Mouse (Mus musculus): Measurements from ENCODE around the gene Eif3k. TPM values are rescaled to one million over a fixed set of nuclear protein-coding genes. Genes with fewer than 3 reads are reported as not detected.

Gene Eif3k
- 366 and 367 TPM in 2 replicates for polyA plus RNA-seq (2015; fragmentation: Nextera tagmentation; extraction: Ambion mirVana)

- 1% methylated on average over 35 of the region's 36 CpGs for WGBS
- Histone ChIP-seq H3K4me1 (replicated peaks; ENCODE audit: control insufficient read depth, insufficient read depth, low read length) (peaks cover 14% of the 10 kb centered on the region), H3K27me3 (ENCODE audit: control insufficient read depth, insufficient read depth, low read depth, low read length) (no peaks in the 10 kb centered on the region), H3K27ac (ENCODE audit: low read length) (peak within 1 kb of the TSS; percentile 91), H3K4me3 (ENCODE audit: low read length) (peak within 1 kb of the TSS; percentile 77), H3K9ac (ENCODE audit: low read length) (peak within 1 kb of the TSS; percentile 82), H3K36me3 (ENCODE audit: control insufficient read depth, insufficient read depth, low read length) (peaks cover 20% of the 10 kb centered on the region), H3K4me2 (ENCODE audit: low read depth, low read length) (peak within 1 kb of the TSS; percentile 91), H3K9me3 (ENCODE audit: control insufficient read depth, low read length) (no peaks in the 10 kb centered on the region)
- peak; percentile 96 for ATAC-seq (ENCODE audit: low read depth)
Observed at GRCm38 (mm10) chr7:28981651-28982273, at the start of gene Eif3k, which contains the start of gene Map4k1. Eif3k (minus strand) TSS chr7:28981864. Map4k1 (plus strand) TSS chr7:28982050.

- Histone ChIP-seq H3K9ac (ENCODE audit: low read length) (no peak overlapping the region), H3K4me1 (replicated peaks; ENCODE audit: control insufficient read depth, insufficient read depth, low read length) (no peaks in the 10 kb centered on the region)
Observed at GRCm38 (mm10) chr7:29029690-29030656, 48.3 kb upstream of the Eif3k start.

GRCm38 (mm10) chr7:29028761-29029160 lies 47.1 kb upstream of the Eif3k start:
- no peak for ATAC-seq (ENCODE audit: low read depth)
- Histone ChIP-seq H3K9me3 (ENCODE audit: control insufficient read depth, low read length) (no peaks in the 10 kb centered on the region), H3K4me3 (ENCODE audit: low read length) (no peak overlapping the region), H3K4me2 (ENCODE audit: low read depth, low read length) (no peak overlapping the region), H3K27me3 (ENCODE audit: control insufficient read depth, insufficient read depth, low read depth, low read length) (no peaks in the 10 kb centered on the region), H3K27ac (ENCODE audit: low read length) (no peak overlapping the region), H3K36me3 (ENCODE audit: control insufficient read depth, insufficient read depth, low read length) (no peaks in the 10 kb centered on the region), H3K9ac (ENCODE audit: low read length) (no peak overlapping the region), H3K4me1 (replicated peaks; ENCODE audit: control insufficient read depth, insufficient read depth, low read length) (no peaks in the 10 kb centered on the region)
- 79% methylated on average over 6 of the region's 6 CpGs for WGBS

More at GRCm38 (mm10) chr7:29029690-29030656, 48.3 kb upstream of the Eif3k start:
- no peak for ATAC-seq (ENCODE audit: low read depth)
- WGBS, result 77% methylated on average over 14 of the region's 14 CpGs
- H3K4me3 ChIP-seq (ENCODE audit: low read length), result no peak overlapping the region
- no peaks in the 10 kb centered on the region for H3K9me3 ChIP-seq (ENCODE audit: control insufficient read depth, low read length)
- no peak overlapping the region for H3K4me2 ChIP-seq (ENCODE audit: low read depth, low read length)
- no peaks in the 10 kb centered on the region for H3K36me3 ChIP-seq (ENCODE audit: control insufficient read depth, insufficient read depth, low read length)
- no peak overlapping the region for H3K27ac ChIP-seq (ENCODE audit: low read length)
- H3K27me3 ChIP-seq (ENCODE audit: control insufficient read depth, insufficient read depth, low read depth, low read length), result no peaks in the 10 kb centered on the region

- Histone ChIP-seq H3K27ac (ENCODE audit: low read length) (no peak overlapping the region), H3K9me3 (ENCODE audit: control insufficient read depth, low read length) (no peaks in the 10 kb centered on the region), H3K4me1 (replicated peaks; ENCODE audit: control insufficient read depth, insufficient read depth, low read length) (no peaks in the 10 kb centered on the region), H3K4me2 (ENCODE audit: low read depth, low read length) (no peak overlapping the region), H3K9ac (ENCODE audit: low read length) (no peak overlapping the region), H3K36me3 (ENCODE audit: control insufficient read depth, insufficient read depth, low read length) (no peaks in the 10 kb centered on the region), H3K4me3 (ENCODE audit: low read length) (no peak overlapping the region), H3K27me3 (ENCODE audit: control insufficient read depth, insufficient read depth, low read depth, low read length) (no peaks in the 10 kb centered on the region)
- ATAC-seq (ENCODE audit: low read depth), result no peak
- WGBS, result 59% methylated on average over 4 of the region's 4 CpGs
Observed at GRCm38 (mm10) chr7:29026811-29027210, 45.1 kb upstream of the Eif3k start.

GRCm38 (mm10) chr7:29026195-29026594 lies 44.5 kb upstream of the Eif3k start:
- 80% methylated on average over 5 of the region's 5 CpGs for WGBS
- no peak overlapping the region for H3K27ac ChIP-seq (ENCODE audit: low read length)
- H3K4me1 ChIP-seq (replicated peaks; ENCODE audit: control insufficient read depth, insufficient read depth, low read length), result no peaks in the 10 kb centered on the region
- no peak overlapping the region for H3K4me2 ChIP-seq (ENCODE audit: low read depth, low read length)
- no peaks in the 10 kb centered on the region for H3K36me3 ChIP-seq (ENCODE audit: control insufficient read depth, insufficient read depth, low read length)
- no peaks in the 10 kb centered on the region for H3K9me3 ChIP-seq (ENCODE audit: control insufficient read depth, low read length)
- H3K27me3 ChIP-seq (ENCODE audit: control insufficient read depth, insufficient read depth, low read depth, low read length), result no peaks in the 10 kb centered on the region
- ATAC-seq (ENCODE audit: low read depth), result no peak
- H3K9ac ChIP-seq (ENCODE audit: low read length), result no peak overlapping the region
- H3K4me3 ChIP-seq (ENCODE audit: low read length), result no peak overlapping the region

- no peaks in the 10 kb centered on the region for H3K4me1 ChIP-seq (replicated peaks; ENCODE audit: control insufficient read depth, insufficient read depth, low read length)
- WGBS, result 72% methylated on average over 7 of the region's 7 CpGs
- H3K9me3 ChIP-seq (ENCODE audit: control insufficient read depth, low read length), result no peaks in the 10 kb centered on the region
- no peak overlapping the region for H3K9ac ChIP-seq (ENCODE audit: low read length)
- peaks cover 4% of the 10 kb centered on the region for H3K27me3 ChIP-seq (ENCODE audit: control insufficient read depth, insufficient read depth, low read depth, low read length)
- ATAC-seq (ENCODE audit: low read depth), result no peak
- H3K27ac ChIP-seq (ENCODE audit: low read length), result no peak overlapping the region
- no peak overlapping the region for H3K4me3 ChIP-seq (ENCODE audit: low read length)
- no peaks in the 10 kb centered on the region for H3K36me3 ChIP-seq (ENCODE audit: control insufficient read depth, insufficient read depth, low read length)
- H3K4me2 ChIP-seq (ENCODE audit: low read depth, low read length), result no peak overlapping the region
Observed at GRCm38 (mm10) chr7:29025566-29025965, 43.9 kb upstream of the Eif3k start.

- H3K9ac ChIP-seq (ENCODE audit: low read length), result no peak overlapping the region
- no peak overlapping the region for H3K4me3 ChIP-seq (ENCODE audit: low read length)
- 86% methylated on average over 8 of the region's 8 CpGs for WGBS
- peaks cover 25% of the 10 kb centered on the region for H3K27me3 ChIP-seq (ENCODE audit: control insufficient read depth, insufficient read depth, low read depth, low read length)
- no peaks in the 10 kb centered on the region for H3K9me3 ChIP-seq (ENCODE audit: control insufficient read depth, low read length)
- ATAC-seq (ENCODE audit: low read depth), result no peak
- no peaks in the 10 kb centered on the region for H3K36me3 ChIP-seq (ENCODE audit: control insufficient read depth, insufficient read depth, low read length)
- no peak overlapping the region for H3K4me2 ChIP-seq (ENCODE audit: low read depth, low read length)
- peaks cover 6% of the 10 kb centered on the region for H3K4me1 ChIP-seq (replicated peaks; ENCODE audit: control insufficient read depth, insufficient read depth, low read length)
- H3K27ac ChIP-seq (ENCODE audit: low read length), result no peak overlapping the region
Observed at GRCm38 (mm10) chr7:29023514-29023913, 41.9 kb upstream of the Eif3k start.

- Histone ChIP-seq H3K4me2 (ENCODE audit: low read depth, low read length) (no peak overlapping the region), H3K27me3 (ENCODE audit: control insufficient read depth, insufficient read depth, low read depth, low read length) (peaks cover 29% of the 10 kb centered on the region), H3K27ac (ENCODE audit: low read length) (no peak overlapping the region), H3K4me1 (replicated peaks; ENCODE audit: control insufficient read depth, insufficient read depth, low read length) (peaks cover 6% of the 10 kb centered on the region), H3K9me3 (ENCODE audit: control insufficient read depth, low read length) (no peaks in the 10 kb centered on the region), H3K4me3 (ENCODE audit: low read length) (no peak overlapping the region), H3K9ac (ENCODE audit: low read length) (no peak overlapping the region), H3K36me3 (ENCODE audit: control insufficient read depth, insufficient read depth, low read length) (no peaks in the 10 kb centered on the region)
- ATAC-seq (ENCODE audit: low read depth), result no peak
- 79% methylated on average over 8 of the region's 8 CpGs for WGBS
Observed at GRCm38 (mm10) chr7:29022479-29022878, 40.8 kb upstream of the Eif3k start.
